Mouse (Mus musculus): ENCODE results near the gene Gpr25. TPM values are rescaled to one million over a fixed set of nuclear protein-coding genes. Genes with fewer than 3 reads are reported as not detected.

The Gpr25 gene
- total and polyA plus RNA-seq, 3 experiments, result not detected

GRCm38 (mm10) chr1:136244469-136244868, 16.2 kb downstream of the Gpr25 start:
- TF ChIP-seq ZNF384 (IDR thresholded peaks at IDR 0.05; ENCODE audit: low read depth, low read length), result no peak
- no peak for TF ChIP-seq USF1 (IDR thresholded peaks at IDR 0.05; ENCODE audit: low read depth, low read length)
- TF ChIP-seq MYC (IDR thresholded peaks at IDR 0.05; ENCODE audit: low read depth, low read length), result no peak
- TF ChIP-seq BHLHE40 (IDR thresholded peaks at IDR 0.05; ENCODE audit: low read depth, low read length), result no peak
- TF ChIP-seq TBP (conservative IDR thresholded peaks at IDR 0.05; ENCODE audit: low read depth, low read length), result no peak
- no peak for TF ChIP-seq HCFC1 (IDR thresholded peaks at IDR 0.05; ENCODE audit: low read depth, low read length)

GRCm38 (mm10) chr1:136241801-136242200, 18.9 kb downstream of the Gpr25 start:
- Histone ChIP-seq H3K4me1 (ENCODE audit: control insufficient read depth in 1 of 2, insufficient read depth in 2 of 2) (peaks cover 0 to under 1% of the 10 kb centered on the region in 2 experiments; a peak in 1 of 4 replicates), H3K36me3 (replicated peaks in 1 of 2; ENCODE audit: control insufficient read depth in 1 of 2, insufficient read depth in 1 of 2, low read length in 1 of 2) (no peaks in the 10 kb centered on the region), H3K9me3 (replicated peaks; ENCODE audit: low read length) (peaks cover 2% of the 10 kb centered on the region), H3K27me3 (replicated peaks) (no peaks in the 10 kb centered on the region), H3K27ac (ENCODE audit: insufficient read depth, low read depth) (no peak overlapping the region), H3K4me3 (replicated peaks in 1 of 3; ENCODE audit: low read depth in 2 of 3, low read length in 2 of 3, poor library complexity in 1 of 3) (no peak overlapping the region), H3K79me2 (replicated peaks; ENCODE audit: control insufficient read depth, extremely low read depth, insufficient read depth, poor library complexity, severe bottlenecking) (no peaks in the 10 kb centered on the region), H3K4me2 (ENCODE audit: insufficient read depth, low read depth, poor library complexity, severe bottlenecking) (no peak overlapping the region), H3K9ac (ENCODE audit: insufficient read depth, low read depth) (no peak overlapping the region)
- dilution Hi-C loops (cut with MboI; ENCODE audit: extremely low pct_ligation_motif_present, extremely low pct_unique_long_range_greater_than_20kb, low sequenced_read_pairs), result no loop called here
- in situ Hi-C loops (cut with MboI; ENCODE audit: low pct_ligation_motif_present, low pct_unique_long_range_greater_than_20kb, low sequenced_read_pairs), result no loop called here
- no peak for DNase-seq (ENCODE audit: extremely low read depth)
- TF ChIP-seq CTCF (conservative IDR thresholded peaks at IDR 0.05 in 1 of 2, IDR thresholded peaks at IDR 0.05 in 1 of 2; ENCODE audit: low read depth in 2 of 2, low read length in 2 of 2) (no peak), GABPA (IDR thresholded peaks at IDR 0.05; ENCODE audit: insufficient replicate concordance, low read depth, low read length) (no peak), ZKSCAN1 (IDR thresholded peaks at IDR 0.05; ENCODE audit: borderline replicate concordance, low read depth, low read length) (no peak), MEF2A (IDR thresholded peaks at IDR 0.05; ENCODE audit: borderline replicate concordance, low read depth, low read length) (no peak), MAX (IDR thresholded peaks at IDR 0.05; ENCODE audit: low read length) (no peak), ZMIZ1 (IDR thresholded peaks at IDR 0.05; ENCODE audit: low read depth, low read length) (no peak), USF1 (IDR thresholded peaks at IDR 0.05; ENCODE audit: low read depth, low read length) (no peak)

More at GRCm38 (mm10) chr1:136244469-136244868, 16.2 kb downstream of the Gpr25 start:
- in situ Hi-C loops (cut with MboI; ENCODE audit: low pct_ligation_motif_present, low pct_unique_long_range_greater_than_20kb, low sequenced_read_pairs) (no loop called here), dilution Hi-C loops (cut with MboI; ENCODE audit: extremely low pct_ligation_motif_present, extremely low pct_unique_long_range_greater_than_20kb, low sequenced_read_pairs) (no loop called here)
- Histone ChIP-seq H3K4me2 (ENCODE audit: insufficient read depth, low read depth, poor library complexity, severe bottlenecking) (no peak overlapping the region), H3K36me3 (replicated peaks in 1 of 2; ENCODE audit: control insufficient read depth in 1 of 2, insufficient read depth in 1 of 2, low read length in 1 of 2) (no peaks in the 10 kb centered on the region), H3K27ac (ENCODE audit: insufficient read depth, low read depth) (no peak overlapping the region), H3K79me2 (replicated peaks; ENCODE audit: control insufficient read depth, extremely low read depth, insufficient read depth, poor library complexity, severe bottlenecking) (no peaks in the 10 kb centered on the region), H3K27me3 (replicated peaks) (no peaks in the 10 kb centered on the region), H3K9ac (ENCODE audit: insufficient read depth, low read depth) (no peak overlapping the region), H3K4me3 (replicated peaks in 1 of 3; ENCODE audit: low read depth in 2 of 3, low read length in 2 of 3, poor library complexity in 1 of 3) (no peak overlapping the region), H3K9me3 (replicated peaks; ENCODE audit: low read length) (peaks cover 2% of the 10 kb centered on the region), H3K4me1 (ENCODE audit: control insufficient read depth in 1 of 2, insufficient read depth in 2 of 2) (peaks cover 10 to 25% of the 10 kb centered on the region in 2 experiments; a peak in 3 of 4 replicates)
- DNase-seq (ENCODE audit: extremely low read depth), result no peak

- Histone ChIP-seq H3K79me2 (replicated peaks; ENCODE audit: control insufficient read depth, extremely low read depth, insufficient read depth, poor library complexity, severe bottlenecking) (no peaks in the 10 kb centered on the region), H3K27me3 (replicated peaks) (peaks cover 9% of the 10 kb centered on the region)
- dilution Hi-C loops (cut with MboI; ENCODE audit: extremely low pct_ligation_motif_present, extremely low pct_unique_long_range_greater_than_20kb, low sequenced_read_pairs), result no loop called here
Observed at GRCm38 (mm10) chr1:136238495-136238894, 22.2 kb downstream of the Gpr25 start.

More at GRCm38 (mm10) chr1:136238495-136238894, 22.2 kb downstream of the Gpr25 start:
- H3K4me2 ChIP-seq (ENCODE audit: insufficient read depth, low read depth, poor library complexity, severe bottlenecking), result no peak overlapping the region
- no peaks in the 10 kb centered on the region for H3K36me3 ChIP-seq (replicated peaks in 1 of 2; ENCODE audit: control insufficient read depth in 1 of 2, insufficient read depth in 1 of 2, low read length in 1 of 2)
- TF ChIP-seq PAX5 (IDR thresholded peaks at IDR 0.05; ENCODE audit: low read length), result no peak
- TF ChIP-seq EP300 (IDR thresholded peaks at IDR 0.05; ENCODE audit: low read length), result no peak
- no peak for TF ChIP-seq NRF1 (IDR thresholded peaks at IDR 0.05; ENCODE audit: low read depth, low read length)
- no peak for TF ChIP-seq ETS1 (conservative IDR thresholded peaks at IDR 0.05; ENCODE audit: low read depth, low read length)
- TF ChIP-seq JUN (IDR thresholded peaks at IDR 0.05; ENCODE audit: insufficient read depth, low read depth, low read length), result no peak
- no peak overlapping the region for H3K27ac ChIP-seq (ENCODE audit: insufficient read depth, low read depth)
- no peaks in the 10 kb centered on the region for H3K9me3 ChIP-seq (replicated peaks; ENCODE audit: low read length)
- no peak for DNase-seq (ENCODE audit: extremely low read depth)
- no peak overlapping the region for H3K9ac ChIP-seq (ENCODE audit: insufficient read depth, low read depth)
- in situ Hi-C loops (cut with MboI; ENCODE audit: low pct_ligation_motif_present, low pct_unique_long_range_greater_than_20kb, low sequenced_read_pairs), result no loop called here
- peaks cover 0 to 9% of the 10 kb centered on the region in 2 experiments; a peak in 1 of 4 replicates for H3K4me1 ChIP-seq (ENCODE audit: control insufficient read depth in 1 of 2, insufficient read depth in 2 of 2)
- H3K4me3 ChIP-seq (replicated peaks in 1 of 3; ENCODE audit: low read depth in 2 of 3, low read length in 2 of 3, poor library complexity in 1 of 3), result no peak overlapping the region
